Mouse (Mus musculus) fat pad, adult 2 months (tissue): ENCODE data around the gene Mpz.

Experiments used
- DNase-seq: peaks from one replicate; pipeline ENCODE4 v3.0.0-alpha.2; 2011; ENCODE audit warnings: low read depth, low spot score; ENCODE audit errors: extremely low read depth

Mpz gene

GRCm38 (mm10) chr1:171185655-171186054, 35.1 kb downstream of the Mpz start:
- no peak for DNase-seq

DNA sequence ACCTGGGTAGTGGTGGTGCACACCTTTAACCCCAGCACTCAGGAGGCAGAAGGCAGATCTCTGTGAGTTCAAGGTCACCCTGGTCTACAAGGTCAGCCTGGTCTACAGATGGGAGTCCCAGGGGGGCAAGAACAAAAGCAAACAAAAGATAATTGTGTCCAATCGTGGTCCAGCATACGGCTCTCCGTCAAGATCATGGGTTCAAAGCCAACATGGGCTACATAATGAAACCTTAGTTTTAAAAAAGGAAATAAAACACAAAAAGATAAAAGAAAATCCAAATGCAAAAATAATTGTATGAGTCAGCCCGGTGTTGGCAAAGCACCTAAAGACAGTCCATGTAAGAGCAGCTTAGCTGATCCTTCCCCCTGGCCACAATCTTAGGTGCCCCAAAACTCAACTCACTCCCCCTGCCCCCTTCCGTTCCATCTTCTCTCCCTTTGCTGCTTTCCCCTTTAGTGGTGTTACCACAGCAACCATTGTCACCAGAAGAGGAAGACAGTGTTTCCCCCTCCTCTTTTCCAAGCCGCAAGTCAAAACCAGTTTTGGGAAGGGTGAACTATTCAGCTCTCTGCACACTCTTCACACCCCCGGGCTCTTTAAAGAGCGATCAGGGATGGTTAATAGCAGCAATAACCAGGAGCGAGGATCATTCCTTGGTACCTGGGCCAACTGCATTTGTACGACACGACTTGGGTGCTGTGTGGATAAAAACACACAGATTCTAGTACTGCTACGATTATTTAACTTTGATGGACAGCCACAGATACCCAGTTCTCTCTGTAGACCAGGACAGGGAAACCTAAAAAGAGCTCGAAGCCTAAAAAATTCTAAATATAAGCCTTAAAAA, 37.6 kb downstream of the Mpz start:
- DNase-seq = no peak

- no peak for DNase-seq
These were observed 38.5 kb downstream of the Mpz start for GRCm38 (mm10) chr1:171189046-171189445.

- no peak for DNase-seq
These were observed 39.1 kb downstream of the Mpz start for GRCm38 (mm10) chr1:171189476-171190114.

- no peak for DNase-seq
These were observed 40.3 kb downstream of the Mpz start for GRCm38 (mm10) chr1:171190832-171191231.

- no peak for DNase-seq
These were observed 41.8 kb downstream of the Mpz start for GRCm38 (mm10) chr1:171192283-171192682.

DNA sequence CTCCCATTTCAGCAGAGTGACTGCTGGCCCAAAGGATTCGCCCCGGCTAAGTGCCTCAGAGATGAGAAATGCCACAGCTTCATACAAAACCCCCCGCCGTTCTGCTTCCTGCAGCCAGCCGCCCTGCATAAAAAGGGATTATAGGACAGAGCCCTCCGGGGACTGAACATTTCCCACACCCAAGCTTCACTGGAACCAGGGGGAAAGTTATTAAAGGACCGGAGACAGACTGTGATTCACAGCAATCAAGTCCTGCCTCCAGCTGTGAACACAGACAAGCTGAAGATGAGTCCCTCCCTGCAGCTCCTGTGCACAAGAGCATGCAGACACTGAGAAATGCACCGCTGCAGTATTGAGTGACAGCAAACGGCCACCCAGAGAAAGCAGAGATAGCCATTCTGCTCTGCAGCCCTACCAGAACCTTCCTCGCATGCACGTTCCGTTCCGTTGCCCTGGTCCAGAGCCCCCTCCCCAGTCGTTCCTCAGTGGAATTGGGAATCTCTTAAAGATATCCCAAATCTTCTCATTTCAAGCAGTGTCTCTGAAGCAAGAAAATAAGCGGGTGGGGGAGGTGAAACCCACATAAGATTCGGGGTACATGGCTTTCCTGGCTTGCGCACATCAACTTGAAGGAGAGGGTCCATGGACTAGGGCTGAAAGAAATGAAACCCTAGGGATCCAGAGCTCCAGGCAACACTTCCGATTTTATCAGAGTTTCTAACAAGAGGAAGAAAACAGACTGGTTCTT, 42.8 kb downstream of the Mpz start:
- DNase-seq = no peak

DNA sequence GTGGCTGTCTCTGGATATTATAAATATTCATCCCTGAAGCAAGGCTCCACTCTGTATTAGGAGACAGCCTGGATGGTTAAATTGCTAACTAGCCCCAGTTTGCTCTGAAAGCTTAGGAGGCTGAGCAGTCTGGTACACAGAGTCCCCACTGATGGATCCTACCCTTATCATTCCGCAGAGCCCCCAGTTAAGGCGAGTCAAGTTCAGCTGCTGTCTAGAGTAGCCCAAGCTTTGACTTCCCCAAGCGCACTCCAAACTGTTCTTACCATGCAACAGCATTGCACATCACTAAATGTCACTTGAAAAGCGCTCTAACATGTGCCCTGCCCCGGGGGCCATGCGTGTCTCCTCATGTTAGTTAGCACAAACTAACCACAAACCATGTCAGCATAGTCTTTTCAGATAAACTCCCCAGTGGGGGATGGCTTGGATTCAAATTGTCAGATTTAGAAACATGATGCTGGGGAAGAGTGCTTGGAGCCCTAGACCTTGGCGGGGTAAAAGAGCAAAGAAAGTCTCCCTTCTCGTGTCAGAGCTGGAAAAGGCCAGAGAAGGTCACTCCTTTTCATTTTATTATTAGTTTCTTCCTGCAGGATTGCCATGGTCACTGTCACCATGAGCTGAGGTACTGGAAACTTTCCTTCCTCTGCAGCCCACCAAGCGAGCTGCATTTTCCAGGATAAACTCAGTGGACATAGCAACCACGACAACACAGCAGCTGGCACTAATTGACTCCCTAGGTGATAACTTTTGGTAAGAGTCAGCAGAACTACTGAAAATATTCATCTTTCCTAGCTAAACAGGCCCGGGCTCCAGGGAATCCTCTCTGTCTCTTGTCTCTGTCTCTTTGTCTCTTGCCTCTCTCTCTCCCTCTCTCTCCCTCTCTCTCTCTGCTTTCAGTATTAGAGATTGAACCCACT, 43.7 kb downstream of the Mpz start:
- DNase-seq = no peak

GRCm38 (mm10) chr1:171195046-171195822, 44.7 kb downstream of the Mpz start:
- DNase-seq = no peak

DNA sequence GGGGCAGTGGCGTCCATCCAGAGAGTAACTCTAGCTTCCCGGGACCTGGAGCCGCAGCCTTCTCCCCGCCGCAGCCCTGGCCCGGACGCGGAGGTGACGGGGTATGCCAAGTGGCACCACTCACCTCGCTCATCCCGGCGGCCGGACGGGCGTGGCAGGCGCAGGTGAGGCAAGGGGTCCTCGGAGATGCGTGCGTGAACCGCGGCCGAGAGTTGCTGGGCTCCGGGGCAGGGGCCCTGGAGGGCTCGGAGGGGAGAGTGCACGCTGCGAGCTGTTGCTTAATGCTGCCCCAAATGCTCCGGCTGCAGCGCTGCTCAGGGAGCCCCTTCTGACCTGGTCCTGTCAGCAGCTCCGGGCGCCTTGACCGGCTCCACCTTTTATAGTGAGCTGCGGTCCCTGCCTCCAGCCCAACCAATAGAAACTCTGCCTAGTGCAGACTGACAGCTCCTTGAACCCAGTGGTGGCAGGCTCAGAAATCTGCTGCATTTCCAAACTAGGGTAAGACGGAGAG, 45.4 kb downstream of the Mpz start, which contains the start of gene Pcp4l1:
Gene Pcp4l1, minus strand, starts transcription at position 382 of the 511 bp plus-strand sequence.
- DNase-seq = no peak

DNA sequence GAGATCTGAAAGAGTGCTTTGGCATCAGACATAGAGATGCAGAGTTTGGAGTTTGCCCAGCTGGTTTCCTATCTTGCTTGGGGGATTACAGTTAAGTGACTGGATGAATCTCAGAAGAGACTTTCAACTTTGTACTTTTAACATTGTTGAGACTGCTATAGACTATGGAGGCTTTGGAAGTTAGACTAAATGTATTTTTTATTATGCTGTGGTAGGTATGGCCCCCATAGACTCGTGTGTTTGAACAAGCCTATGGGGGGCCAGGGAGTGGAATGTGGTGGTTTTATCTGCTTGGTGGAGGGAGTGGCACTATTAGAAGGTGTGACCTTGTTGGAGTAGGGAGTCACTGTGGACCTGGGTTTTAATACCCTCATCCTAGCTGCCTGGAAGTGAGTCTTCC, 49.0 kb downstream of the Mpz start:
- DNase-seq = no peak

GRCm38 (mm10) chr1:171200769-171201168, 50.3 kb downstream of the Mpz start:
- DNase-seq = no peak

GRCm38 (mm10) chr1:171203471-171204248, 53.1 kb downstream of the Mpz start:
- no peak for DNase-seq

DNA sequence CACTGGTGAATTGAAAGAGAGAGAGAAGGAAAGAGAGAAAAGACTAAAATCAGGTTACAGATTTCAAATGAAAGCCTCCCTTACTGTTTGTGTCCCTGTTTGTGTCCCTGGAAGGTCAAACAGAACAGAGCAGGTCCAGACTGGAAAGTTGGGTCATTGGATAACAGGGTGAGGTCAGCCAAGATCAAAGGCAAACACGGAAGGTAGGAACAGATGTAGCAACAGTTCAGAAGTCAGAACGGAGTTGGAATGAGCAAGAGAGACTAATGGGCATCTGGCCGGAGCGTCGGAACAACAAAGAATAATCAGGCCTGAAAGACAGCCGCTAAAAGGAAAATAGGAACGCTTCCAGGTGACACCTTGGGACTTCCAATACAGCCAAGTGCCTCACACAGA, 53.7 kb downstream of the Mpz start:
- no peak for DNase-seq

GRCm38 (mm10) chr1:171205704-171206493, 55.4 kb downstream of the Mpz start:
- no peak for DNase-seq

GRCm38 (mm10) chr1:171209409-171209808, 58.9 kb downstream of the Mpz start:
- no peak for DNase-seq
